In genomic region chr13:91372130-91372875, GRCm38 (mm10) we compare ENCODE assay signal across 8 mouse cellular contexts.
A peak's percentile ranks its signal among the peaks of the same experiment; 100 is the strongest.
DNase-seq lines count a peak whose midpoint lies in the region; ATAC-seq lines count a peak whose summit lies in the region.

No protein-coding gene starts in this region.

- no peaks in the 10 kb centered on the region for H3K9me3 ChIP-seq in forebrain, embryonic 13.5 days (replicated peaks)
- H3K9me3 ChIP-seq in hindbrain, embryonic 11.5 days (ENCODE audit: control insufficient read depth, low read length): no peaks in the 10 kb centered on the region

- H3K4me2 ChIP-seq in forebrain, embryonic 13.5 days: peak overlapping the region; percentile 65; the same call in 1 of the 2 replicates
- no peak overlapping the region for H3K4me2 ChIP-seq in hindbrain, embryonic 11.5 days (replicated peaks; ENCODE audit: low read depth, low read length)

- DNase-seq in 3T3-L1 (ENCODE audit: low read depth, low spot score) (peak; percentile 83), NIH3T3 (ENCODE audit: low read depth) (peak; percentile 70)
- DNase-seq in hindbrain, embryonic 11.5 days (ENCODE audit: low spot score): no peak
- no peak for DNase-seq in testis, postnatal 10 days (ENCODE audit: low spot score)
- DNase-seq in urinary bladder, postnatal 36 days (ENCODE audit: low spot score in 2 of 2): no peak
- no peak for DNase-seq in ovary, postnatal 10 days (ENCODE audit: low spot score)

- no peak overlapping the region for H3K4me3 ChIP-seq in forebrain, embryonic 13.5 days
- no peak overlapping the region for H3K4me3 ChIP-seq in hindbrain, embryonic 11.5 days (ENCODE audit: low read depth, low read length)

- H3K27ac ChIP-seq in forebrain, embryonic 13.5 days: peak overlapping the region; percentile 97
- peak overlapping the region; percentile 98 for H3K27ac ChIP-seq in hindbrain, embryonic 11.5 days (ENCODE audit: low read depth, low read length)

- ATAC-seq in forebrain, embryonic 13.5 days: no peak
- ATAC-seq in hindbrain, embryonic 11.5 days (ENCODE audit: low FRiP score): no peak
- ATAC-seq in megakaryocyte, adult 5-6 weeks (ENCODE audit: poor library complexity, severe bottlenecking): peak; percentile 31

- peaks cover 68% of the 10 kb centered on the region for H3K4me1 ChIP-seq in forebrain, embryonic 13.5 days
- H3K4me1 ChIP-seq in hindbrain, embryonic 11.5 days (replicated peaks; ENCODE audit: control insufficient read depth, insufficient read depth, low read length): peaks cover 15% of the 10 kb centered on the region

- no peaks in the 10 kb centered on the region for H3K27me3 ChIP-seq in forebrain, embryonic 13.5 days
- H3K27me3 ChIP-seq in hindbrain, embryonic 11.5 days (ENCODE audit: control insufficient read depth, insufficient read depth, low read length): no peaks in the 10 kb centered on the region

- no peak overlapping the region for H3K9ac ChIP-seq in forebrain, embryonic 13.5 days
- H3K9ac ChIP-seq in hindbrain, embryonic 11.5 days (ENCODE audit: low read depth, low read length): no peak overlapping the region

- H3K36me3 ChIP-seq in forebrain, embryonic 13.5 days (ENCODE audit: poor library complexity, severe bottlenecking): no peaks in the 10 kb centered on the region
- no peaks in the 10 kb centered on the region for H3K36me3 ChIP-seq in hindbrain, embryonic 11.5 days (ENCODE audit: control insufficient read depth, insufficient read depth, low read length)

- WGBS in forebrain, embryonic 13.5 days: 67% methylated on average over 11 of the region's 11 CpGs
- WGBS in hindbrain, embryonic 11.5 days: 67% methylated on average over 11 of the region's 11 CpGs

Comparison
In these comparisons a context has a peak if more than half of its experiments do, and no peak if none do; other contexts are left out.
1. DNase-seq: peak in 3T3-L1 (single experiment) and NIH3T3 (single experiment); none in hindbrain, embryonic 11.5 days (single experiment), testis, postnatal 10 days (single experiment), urinary bladder, postnatal 36 days (0 of 2) and ovary, postnatal 10 days (single experiment).